Mouse (Mus musculus) granulocyte monocyte progenitor cell, adult 5-6 weeks (primary cell): ENCODE results near the gene Rab6b. TPM values are rescaled to one million over a fixed set of nuclear protein-coding genes. Genes with fewer than 3 reads are reported as not detected.
A peak's percentile ranks its signal among the peaks of the same experiment; 100 is the strongest.

Experiments
- ATAC-seq: replicated peaks from 2 replicates; pipeline ENCODE4 v1.8.0; 2016; ENCODE audit warnings: mild to moderate bottlenecking, moderate TSS enrichment, inconsistent platforms; ENCODE audit not compliant: poor library complexity, severe bottlenecking
- total RNA-seq, 2 experiments: library from RNA; stranded (forward) in 1 of 2; stranded (reverse) in 1 of 2; fragments of 200-712, 200-1000 nt in 1 of 2; fragments of >200 nt in 1 of 2; fragmentation: Nextera tagmentation in 1 of 2; gene quantifications; 2 replicates each; pipeline ENCODE4 v1.2.3; 2014 to 2017

Gene Rab6b
- total RNA-seq, 2 experiments from 2014 or later = 0.11 to 0.15 TPM

DNA sequence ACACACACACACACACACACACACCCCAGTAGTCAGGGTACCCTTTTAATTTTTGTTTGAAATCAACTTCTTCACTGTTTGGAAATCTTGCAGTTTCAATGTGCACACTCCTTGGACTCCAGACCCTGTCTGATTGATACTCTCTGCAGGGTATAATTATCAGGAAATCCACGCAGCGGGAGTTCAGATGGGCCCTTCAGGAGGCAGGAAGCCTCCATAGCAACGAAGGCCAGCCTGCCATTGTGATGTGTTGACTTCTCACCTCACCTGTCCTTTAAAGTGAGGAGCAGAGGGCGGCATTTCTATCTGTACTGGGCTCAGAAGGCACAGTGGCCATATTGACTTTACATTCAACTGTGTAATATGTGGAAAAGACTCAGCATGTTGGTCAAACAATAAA, 73.3 kb downstream of the Rab6b start:
- no peak for ATAC-seq

DNA sequence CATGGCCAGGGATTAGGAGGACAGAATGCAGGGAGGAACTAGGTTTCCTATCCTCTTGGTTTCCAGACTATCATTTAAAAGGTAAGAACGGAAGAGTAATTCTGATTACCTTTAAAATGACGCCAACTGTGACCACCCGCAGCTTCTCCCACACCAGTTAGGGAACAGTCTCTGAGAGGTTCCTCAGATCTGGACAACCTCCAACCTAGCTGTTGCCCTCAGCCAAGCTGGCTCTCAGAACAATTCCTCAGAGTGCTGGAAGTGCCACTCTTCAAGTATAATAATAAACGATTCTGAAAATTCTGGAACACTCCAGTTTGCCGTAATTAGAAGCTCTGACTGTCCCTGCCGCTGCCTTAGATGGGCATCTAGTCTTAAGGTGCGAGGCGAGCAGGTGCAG, 74.4 kb downstream of the Rab6b start:
- ATAC-seq = no peak

DNA sequence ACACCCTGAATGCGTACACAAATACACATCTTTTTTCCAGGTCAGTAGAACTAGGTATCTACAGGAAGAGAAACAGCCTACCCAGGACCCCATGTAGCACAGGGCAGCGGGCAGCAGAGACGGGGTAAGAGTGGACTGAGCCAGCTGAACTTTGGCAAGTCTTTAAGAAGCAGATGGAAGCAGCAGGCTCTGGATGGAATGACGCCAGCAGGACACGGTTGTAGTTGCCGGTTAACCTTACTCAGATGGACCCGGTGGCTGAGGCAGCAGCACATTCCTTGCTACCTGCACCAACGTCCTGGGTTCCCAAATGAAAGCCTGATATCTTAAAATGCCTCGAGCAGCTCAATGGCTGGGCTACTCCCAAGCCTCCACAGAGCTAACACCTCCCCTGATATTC, 75.2 kb downstream of the Rab6b start:
- ATAC-seq = no peak

DNA sequence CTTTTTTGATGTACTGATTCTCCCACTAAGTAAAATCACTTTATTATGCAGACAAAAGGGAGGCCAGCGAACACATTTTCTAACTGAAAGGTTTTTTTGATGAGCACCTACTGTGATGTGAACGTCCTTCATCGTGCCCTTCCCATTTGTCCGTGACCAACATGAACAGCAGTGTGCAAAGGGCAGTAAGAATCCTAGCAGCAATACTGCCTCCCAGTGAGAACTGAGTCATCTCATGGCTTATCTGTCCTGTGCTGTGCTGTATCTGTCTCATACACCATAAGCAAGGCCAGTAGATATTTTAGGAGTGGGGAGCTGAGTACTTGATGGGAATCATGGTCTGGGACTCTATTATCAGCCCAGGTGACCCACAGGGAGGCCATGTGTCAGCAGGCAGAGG, 76.8 kb downstream of the Rab6b start:
- ATAC-seq = no peak

DNA sequence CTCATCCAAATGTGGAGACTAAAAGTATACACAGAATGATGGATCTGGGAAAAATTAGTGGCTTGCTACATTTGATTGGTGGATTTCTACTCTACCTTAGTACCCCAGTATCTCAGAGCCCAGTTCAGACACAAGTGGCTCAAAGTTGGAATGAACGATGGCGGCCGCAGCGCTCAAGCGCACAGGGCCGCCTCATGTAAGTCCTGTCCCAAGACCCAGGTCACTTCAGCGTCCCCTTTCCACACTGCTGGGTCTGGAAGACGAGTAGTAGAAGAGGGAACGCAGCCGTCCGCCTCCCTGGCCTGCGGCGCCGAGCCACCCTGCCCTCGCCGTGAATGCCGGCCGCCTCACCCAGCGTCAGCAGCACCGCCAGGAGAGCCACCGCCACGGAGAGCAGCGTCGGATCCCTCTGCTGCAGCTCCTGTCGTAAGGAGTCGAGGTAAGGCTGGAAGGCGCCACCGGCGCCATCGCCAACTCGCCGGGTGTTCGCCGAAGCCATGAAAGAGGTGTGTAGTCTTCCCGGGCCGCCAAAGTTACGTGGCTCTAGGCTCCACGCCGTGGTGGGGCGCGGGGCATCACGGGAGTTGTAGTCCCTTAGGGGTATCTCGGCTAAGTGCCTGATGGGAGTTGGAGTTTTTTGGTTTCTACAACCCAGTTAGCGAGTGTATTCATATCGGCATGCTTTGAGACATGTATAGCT, 90.1 kb downstream of the Rab6b start, which contains the start of gene Srprb:
TSS of gene Srprb (minus strand) at position 577 of the 700 bp plus-strand sequence.
- peak; percentile 99 for ATAC-seq

- no peak for ATAC-seq
These were observed 94.2 kb downstream of the Rab6b start for GRCm38 (mm10) chr9:103205786-103206185.

GRCm38 (mm10) chr9:103207846-103208245, 96.3 kb downstream of the Rab6b start:
- peak; percentile 100 for ATAC-seq

DNA sequence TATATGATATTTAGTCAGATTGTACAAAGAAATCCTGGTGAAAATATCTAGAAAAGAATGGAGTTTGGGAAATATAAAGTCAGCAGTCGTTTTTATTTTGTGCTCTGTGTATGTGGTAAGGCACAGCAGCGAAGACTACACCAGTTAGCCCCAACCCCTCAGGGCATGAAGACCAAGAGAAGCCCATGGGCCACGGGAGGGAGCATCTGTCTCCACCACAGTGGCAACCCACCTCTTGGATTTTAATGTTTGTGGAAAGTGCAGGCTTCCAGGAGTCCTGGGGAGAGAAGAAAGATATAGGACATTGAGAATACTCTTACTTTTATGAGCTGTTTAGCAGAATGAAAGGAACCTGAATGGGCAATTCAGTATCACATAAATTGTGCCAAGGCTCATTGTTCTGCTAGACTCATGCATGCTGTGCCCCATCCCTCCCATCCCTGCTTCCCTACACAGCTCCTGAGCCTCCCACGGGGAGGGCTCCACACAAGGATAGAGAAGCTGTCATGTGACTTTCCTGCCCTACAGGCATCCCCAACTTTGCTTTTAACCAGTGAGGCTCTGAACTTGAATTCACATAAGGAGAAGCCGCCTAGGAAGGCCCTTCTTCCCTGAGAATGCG, 97.3 kb downstream of the Rab6b start:
- no peak for ATAC-seq

DNA sequence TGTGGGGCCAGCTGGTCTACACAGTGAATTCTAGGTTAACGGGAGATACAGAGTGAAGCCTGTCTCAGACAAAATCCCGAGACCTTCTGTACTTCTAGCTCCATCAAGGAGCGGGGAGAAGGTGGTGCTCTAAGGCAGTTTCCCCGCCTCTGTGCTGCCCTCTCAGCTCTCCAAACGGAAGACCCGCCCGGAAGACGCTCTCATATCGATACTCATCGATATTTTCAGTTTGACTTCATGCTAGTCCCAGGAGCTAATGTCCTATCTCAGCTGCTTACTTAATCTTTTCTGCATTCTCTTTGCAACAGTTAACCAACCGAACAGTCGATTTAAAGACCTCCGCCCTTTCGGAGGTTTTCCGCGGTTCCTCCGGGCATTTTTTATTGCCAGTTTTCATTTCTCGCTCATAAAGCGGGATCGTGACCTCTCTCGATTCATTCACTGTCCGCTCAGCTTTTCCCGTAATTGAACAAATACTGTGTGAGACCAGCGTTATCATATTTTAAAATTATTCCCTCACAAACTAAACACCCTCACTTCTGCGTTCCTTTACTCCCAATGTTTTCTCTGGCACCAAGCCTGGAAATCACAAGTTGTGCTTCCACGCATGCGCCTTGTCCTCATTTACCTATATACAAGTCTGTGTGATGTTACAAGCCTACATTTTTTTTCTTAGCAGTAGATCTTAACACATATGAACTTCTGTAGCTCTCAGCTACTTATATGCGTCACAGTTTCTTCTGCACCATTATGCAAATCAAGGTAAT, 101.2 kb downstream of the Rab6b start:
- ATAC-seq = no peak

GRCm38 (mm10) chr9:103213631-103214030, 102.0 kb downstream of the Rab6b start:
- no peak for ATAC-seq

DNA sequence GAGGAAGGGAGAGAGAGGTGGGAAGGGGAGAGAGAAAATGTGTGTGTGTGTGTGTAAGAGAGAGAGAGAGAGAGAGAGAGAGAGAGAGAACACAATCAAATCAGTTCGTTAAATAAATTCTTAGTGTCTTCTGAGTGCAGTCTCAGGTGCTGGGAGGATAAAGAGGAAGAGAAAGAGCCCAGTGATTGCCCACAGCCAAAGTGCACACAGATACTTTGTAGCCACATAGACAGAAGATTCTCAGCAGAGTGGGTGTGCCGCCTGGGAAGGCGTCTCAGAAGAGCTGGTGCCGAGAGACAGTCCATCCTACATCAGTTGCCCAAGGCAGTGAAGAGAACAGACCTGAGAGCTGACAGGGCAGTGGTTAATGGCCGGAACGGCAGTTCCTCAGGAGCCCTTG, 102.7 kb downstream of the Rab6b start:
- no peak for ATAC-seq

- no peak for ATAC-seq
These were observed 113.1 kb downstream of the Rab6b start for GRCm38 (mm10) chr9:103224721-103225120.

- ATAC-seq = peak; percentile 61
These were observed 113.9 kb downstream of the Rab6b start for GRCm38 (mm10) chr9:103225464-103225863.

DNA sequence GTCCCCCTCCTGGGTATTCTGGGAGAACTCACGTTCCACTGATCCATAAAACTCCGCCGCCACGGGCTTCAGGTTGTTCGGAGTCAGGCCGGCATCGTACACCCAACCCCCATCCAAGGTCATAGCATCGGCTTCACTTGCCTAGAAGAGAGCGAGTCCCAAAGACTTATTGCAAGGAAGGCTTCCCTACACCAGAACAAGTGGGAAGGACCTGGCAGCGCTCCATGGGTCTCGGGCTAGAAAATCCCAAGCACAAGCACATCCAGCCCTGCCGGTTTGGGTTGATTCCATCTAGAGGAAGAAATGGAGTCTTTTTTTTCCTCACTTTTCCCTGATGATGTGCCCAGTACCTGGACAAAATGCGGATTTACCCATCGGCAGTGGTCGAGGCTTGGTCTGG, 115.2 kb downstream of the Rab6b start:
- ATAC-seq = no peak

DNA sequence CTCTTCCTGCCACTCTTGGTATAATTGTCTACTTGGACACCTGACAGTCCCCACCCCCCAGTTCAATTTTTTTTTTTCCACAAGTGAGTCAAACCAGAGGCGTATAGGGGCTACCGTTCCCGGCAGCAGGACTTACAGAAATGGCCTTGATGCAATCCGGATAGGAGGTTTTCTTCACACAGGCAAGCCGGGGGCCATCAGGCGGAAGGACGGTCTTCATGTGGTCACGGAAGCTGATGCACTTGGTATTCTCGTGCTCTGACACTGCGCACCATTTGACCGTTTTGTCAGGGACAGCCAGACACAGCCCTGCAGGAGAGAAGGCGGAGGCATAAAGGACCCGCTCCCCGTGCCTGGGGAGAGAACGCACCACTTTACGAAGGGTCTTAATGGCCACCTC, 116.2 kb downstream of the Rab6b start:
- ATAC-seq = no peak

GRCm38 (mm10) chr9:103228370-103229003, 116.9 kb downstream of the Rab6b start:
- ATAC-seq = no peak

DNA sequence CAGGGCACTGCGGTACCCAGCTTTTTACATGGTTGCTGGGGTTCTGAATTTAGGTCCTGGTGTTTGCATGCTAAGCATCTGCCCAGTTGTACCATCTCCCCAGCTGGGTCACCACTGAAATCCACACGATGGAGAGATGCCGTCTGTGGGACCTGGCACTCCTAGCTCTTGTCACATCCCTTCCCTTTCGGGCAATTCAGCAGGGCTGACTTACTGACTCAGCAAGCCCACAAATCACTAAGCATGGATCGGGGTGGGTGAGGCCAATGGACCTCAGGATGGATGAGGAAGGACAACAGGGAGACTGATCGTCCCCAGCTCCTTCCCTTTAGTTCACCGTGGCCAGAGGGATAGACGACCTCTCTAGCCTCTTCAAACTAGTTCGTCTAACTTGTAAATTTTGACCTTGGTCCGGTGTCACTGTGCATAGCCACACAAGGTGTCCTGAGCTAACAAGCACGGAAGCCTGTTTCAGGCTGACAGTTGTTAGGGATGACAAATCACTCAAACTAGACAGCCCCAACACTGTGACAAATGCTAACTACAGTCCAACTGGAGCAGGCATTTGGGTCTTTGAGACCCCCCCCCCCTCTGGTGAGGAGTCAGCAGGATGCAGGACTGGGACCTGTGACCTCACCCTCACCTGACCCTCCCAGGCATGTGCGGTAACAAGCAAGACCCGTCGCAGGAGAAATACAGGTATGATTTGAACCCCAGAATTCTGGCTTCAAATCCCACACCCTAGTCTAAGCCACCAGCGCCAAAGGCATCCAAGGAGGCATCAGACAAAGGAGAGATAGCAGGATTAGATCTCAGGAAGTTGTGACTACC, 117.7 kb downstream of the Rab6b start:
- ATAC-seq = no peak

DNA sequence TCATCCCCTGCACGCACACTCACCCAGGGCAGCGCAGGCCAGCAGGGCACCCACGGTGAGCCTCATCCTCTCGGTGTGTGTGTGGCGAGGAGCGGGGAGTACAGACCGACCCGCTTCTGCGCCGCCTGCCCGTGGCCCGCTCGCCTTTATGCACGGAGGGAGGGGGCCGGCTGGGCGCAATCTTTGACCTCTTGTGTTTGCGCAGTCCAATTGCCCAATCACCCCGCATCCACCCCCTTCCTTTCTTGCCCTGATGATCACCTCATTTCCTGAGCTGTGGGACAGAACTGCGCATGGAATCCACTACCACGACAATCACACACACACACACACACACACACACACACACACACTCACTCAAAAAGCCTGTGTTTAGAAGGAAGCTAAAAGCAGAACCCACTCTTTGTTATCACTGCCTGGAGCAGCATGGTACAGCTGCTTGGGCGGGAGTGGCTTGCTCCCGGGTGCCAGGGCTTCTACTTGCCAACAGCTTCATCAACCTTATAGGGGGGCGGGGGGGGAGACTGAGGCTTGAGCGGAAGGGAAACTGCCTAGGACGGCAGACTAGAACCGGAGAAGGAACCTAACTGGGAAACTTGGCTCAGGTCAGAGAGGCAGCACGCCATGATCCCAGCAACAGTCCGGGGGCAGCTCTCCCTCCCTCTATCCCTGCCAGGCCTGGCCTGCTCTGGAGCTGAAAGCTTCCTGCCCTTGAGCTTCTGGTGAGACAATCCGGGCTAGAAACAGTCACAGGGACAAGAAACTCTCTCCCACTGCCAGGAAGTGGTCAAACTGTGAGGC, 118.8 kb downstream of the Rab6b start, which contains the start of the genes Gm20425 and Trf:
TSS of gene Gm20425 (minus strand) at position 157 of the 801 bp plus-strand sequence.
TSS of gene Trf (minus strand) at position 294 of the 801 bp plus-strand sequence.
- ATAC-seq = peak; percentile 78
